Mouse (Mus musculus) T-helper 1 cell (primary cell): ENCODE results near the gene Gm26558.

Experiments
- in situ Hi-C: fragments of 300-600 bp; cut with MboI, MseI; formaldehyde crosslinking; loops from one replicate; pipeline ENCODE4 v1.15.1; 2025; ENCODE audit warnings: high pct_unique_total_duplicates

Gm26558 gene

GRCm38 (mm10) chr2:70661715-70662495 lies at the start of gene Gm26558:
TSS of gene Gm26558 (minus strand) at chr2:70662108.
- in situ Hi-C loops = no loop called here

GRCm38 (mm10) chr2:70710878-70711277 lies 49.0 kb upstream of the Gm26558 start:
- in situ Hi-C loops = no loop called here

DNA sequence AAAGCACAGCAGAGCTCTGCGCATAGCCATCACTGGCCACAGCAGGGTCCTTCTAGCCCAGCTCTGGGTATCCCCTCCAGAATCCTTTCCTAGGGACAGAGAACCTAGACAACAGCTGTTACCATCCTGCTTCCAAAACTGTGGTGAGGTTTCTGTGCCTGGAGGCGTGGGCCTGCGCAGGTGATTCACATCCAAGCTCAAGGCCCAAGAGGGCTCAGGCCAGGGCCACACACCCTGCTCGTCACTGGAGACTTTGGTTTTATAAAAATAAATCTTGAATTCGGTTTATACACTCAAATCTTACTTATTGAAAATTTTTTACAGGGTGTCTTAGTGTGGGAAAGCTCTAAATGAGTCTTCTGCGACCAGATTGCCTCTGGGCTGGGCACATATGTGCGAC lies 48.3 kb upstream of the Gm26558 start:
- in situ Hi-C loops = no loop called here

DNA sequence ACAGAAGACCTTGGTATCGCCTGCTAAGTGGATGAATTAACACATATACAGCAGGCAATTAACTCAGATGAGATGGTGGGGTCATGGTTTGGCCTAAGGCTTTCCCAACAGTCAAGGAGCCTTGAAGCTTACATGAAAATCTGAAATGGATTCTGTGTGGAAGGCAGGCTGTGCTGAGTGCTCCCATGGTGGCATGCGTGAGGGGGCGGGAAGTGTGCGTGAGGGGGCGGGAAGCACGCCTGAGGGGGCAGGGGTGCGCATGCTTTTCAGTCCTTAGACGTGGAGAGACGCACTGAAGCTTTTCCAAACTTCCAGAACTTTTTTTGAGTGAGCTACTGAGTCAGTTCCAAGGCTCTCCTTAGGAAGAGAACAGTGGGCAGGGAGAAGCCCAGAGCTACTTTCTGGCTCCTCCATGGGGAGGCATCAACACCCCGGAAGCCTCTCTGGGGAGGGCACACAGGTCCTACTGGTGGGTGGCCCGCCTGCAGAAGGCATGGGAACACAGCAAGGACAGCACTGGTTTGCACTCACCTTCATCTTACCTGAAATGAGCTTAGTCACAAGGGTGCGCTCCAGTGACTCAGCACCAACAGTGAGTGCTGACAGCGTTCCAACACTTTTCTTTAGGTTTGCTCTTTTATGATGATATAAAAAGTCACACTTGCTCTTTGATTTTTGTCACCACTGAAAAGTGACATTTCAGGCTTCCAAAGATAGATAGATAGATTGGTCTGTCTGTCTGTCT lies 47.2 kb upstream of the Gm26558 start:
- in situ Hi-C loops = no loop called here

DNA sequence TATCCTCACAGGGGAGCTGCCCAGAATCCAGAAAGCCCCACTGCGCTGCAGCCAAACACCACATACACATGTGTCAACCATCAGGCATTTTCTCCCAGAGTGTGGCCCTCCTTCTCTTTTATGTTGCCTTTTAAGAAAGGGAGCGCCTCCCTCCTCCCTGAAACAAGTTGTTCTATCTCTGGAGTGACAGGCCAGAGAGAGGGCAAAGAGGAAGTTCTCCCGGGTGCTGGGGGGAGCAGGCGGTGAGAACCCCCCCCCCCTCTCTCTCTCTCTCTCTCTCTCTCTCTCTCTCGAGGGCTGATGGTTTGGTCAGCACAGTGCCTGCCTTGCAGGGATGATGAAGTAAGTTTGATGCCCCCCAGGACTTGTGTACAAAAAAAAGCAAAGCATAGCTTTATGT lies 40.5 kb upstream of the Gm26558 start:
- in situ Hi-C loops = no loop called here

DNA sequence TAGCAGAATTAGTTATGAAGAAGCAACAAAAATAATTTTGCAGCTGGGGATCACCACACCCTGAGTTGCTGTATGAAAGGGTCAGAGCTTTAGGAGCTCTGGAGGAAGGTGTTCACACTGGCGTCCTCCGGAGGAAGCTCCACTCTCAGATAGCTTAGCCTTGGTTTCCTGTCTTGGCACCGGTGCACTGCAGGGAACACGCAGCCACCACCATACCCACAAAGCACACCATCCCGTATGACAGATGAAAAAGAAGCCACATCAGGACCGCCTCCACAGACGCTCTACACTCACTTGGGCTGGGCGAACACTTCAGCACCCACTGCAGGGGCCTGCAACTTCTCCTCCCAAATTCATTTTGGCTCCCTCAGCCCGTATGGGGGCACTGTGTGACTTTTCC lies 39.7 kb upstream of the Gm26558 start:
- in situ Hi-C loops = no loop called here

DNA sequence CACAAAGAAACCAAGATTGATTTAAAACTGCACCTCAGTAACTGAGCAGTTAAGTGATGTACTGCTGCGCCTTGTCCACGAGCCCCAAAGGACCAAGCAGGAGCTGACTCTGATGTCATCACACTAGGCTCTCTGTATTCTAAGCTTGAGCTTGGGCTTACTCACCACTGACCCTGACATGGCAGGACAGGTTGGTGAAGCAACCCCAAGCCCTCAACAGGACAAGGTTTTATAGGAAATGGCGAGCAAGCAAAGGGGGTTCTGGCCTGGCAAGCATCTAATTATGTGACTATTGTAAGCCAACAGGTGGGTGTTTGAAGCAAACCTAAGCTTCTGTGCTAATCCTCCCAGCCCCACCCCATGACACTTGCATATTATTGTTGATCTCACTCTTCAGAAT lies 38.9 kb upstream of the Gm26558 start:
- in situ Hi-C loops = no loop called here

DNA sequence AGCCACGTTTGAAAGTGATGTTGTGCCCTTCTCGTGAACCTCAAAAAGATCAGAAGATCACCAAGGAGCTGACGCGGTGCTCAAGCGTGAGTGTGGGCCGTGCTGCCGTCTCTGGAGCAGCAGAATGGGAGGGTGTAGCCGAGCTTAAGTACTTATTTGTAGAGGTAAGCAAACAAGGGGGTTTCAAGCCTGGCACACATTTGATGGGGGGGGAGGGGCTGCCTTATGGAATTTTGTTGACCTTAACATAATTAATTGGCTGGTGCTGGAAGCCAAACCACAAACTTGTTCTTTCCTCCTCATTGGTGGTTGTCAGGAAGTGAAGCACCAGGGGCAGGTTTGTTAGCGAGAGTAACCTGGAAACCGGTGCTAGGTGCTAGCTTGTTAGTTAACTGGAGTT lies 33.8 kb upstream of the Gm26558 start:
- in situ Hi-C loops = no loop called here

GRCm38 (mm10) chr2:70690195-70690594 lies 28.3 kb upstream of the Gm26558 start:
- in situ Hi-C loops = no loop called here

GRCm38 (mm10) chr2:70688454-70689078 lies 26.7 kb upstream of the Gm26558 start:
- in situ Hi-C loops = no loop called here

- in situ Hi-C loops = no loop called here
Observed at GRCm38 (mm10) chr2:70682324-70682723, 20.4 kb upstream of the Gm26558 start.

DNA sequence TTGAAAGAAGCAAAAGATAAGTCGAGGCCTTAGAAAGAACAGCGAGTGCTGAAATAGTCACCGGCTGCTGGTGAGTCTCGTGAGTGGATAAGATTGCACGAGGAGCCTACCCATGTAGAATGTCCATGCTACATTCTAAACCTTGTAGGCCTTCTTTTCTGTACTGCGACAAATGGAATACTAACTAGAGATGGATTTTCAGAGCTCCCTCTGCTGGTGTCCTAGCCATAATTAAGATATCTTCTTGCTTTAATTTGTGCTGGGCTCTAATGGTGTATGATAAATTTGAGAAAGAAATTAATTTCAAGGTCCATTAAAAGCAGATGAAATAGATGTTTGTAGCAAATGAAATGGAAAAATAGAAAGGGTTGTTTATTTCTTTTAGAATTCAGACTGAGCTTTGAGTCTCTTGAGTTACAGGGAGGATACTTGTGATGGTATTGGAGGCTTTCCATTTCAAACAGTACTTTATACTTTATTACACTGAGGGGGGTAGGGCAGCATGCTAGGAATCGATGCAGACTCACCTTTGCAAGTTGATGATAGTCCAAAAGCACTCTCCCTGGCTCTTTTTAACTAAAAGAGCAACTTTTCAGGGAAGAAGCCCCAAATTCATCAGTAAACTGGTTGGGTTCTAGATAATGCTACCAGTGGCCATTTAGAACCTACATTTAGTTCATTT lies 11.7 kb upstream of the Gm26558 start:
- in situ Hi-C loops = no loop called here

DNA sequence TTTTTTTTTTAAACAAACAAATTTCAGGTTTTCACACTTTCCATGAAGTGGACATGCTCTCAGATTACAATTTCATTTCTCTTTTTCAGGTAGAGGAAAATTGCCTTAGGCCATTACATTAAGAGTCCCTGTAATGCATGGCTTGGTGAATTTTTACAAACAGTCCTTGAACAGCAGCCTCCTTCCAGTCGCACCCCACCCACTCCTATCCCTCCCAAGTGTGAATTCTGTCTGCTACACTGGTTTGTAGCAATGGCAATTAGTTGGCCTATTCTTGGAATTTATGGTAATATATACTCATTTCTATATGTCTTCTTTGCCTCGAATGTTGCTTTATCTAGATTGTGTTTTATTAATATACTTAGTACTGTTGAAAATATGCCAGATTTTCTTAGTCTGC lies 10.6 kb upstream of the Gm26558 start:
- in situ Hi-C loops = no loop called here

DNA sequence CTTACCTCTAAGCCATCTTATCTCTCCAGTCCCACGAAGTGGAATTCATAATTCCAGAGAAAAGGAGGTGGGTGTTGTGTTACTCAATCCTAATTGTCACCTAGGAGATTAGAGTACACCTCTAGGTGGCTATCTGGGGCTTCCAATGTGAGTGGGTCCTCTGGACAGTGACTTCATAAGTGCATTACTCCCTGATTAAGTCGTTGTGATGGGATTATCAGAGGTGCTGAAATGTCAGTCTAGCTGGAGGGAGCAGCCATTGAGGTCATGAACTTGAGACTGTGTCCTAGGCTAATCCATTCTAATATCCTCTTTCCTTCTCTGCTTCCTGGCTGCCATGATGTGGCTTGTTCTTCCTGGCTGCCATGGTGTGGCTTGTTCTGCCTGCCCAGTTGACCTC lies 8.0 kb upstream of the Gm26558 start:
- in situ Hi-C loops = no loop called here

GRCm38 (mm10) chr2:70669241-70669640 lies 7.3 kb upstream of the Gm26558 start:
- in situ Hi-C loops = no loop called here

GRCm38 (mm10) chr2:70667016-70667415 lies 5.1 kb upstream of the Gm26558 start:
- in situ Hi-C loops = no loop called here

GRCm38 (mm10) chr2:70663764-70664163 lies 1.9 kb upstream of the Gm26558 start:
- in situ Hi-C loops = no loop called here

GRCm38 (mm10) chr2:70660887-70661714 lies 807 bp downstream of the Gm26558 start, which contains the start of gene Gorasp2:
TSS of gene Gorasp2 (plus strand) at chr2:70661576.
- in situ Hi-C loops = no loop called here

- in situ Hi-C loops = no loop called here
Observed at GRCm38 (mm10) chr2:70657083-70657482, 4.8 kb downstream of the Gm26558 start.

DNA sequence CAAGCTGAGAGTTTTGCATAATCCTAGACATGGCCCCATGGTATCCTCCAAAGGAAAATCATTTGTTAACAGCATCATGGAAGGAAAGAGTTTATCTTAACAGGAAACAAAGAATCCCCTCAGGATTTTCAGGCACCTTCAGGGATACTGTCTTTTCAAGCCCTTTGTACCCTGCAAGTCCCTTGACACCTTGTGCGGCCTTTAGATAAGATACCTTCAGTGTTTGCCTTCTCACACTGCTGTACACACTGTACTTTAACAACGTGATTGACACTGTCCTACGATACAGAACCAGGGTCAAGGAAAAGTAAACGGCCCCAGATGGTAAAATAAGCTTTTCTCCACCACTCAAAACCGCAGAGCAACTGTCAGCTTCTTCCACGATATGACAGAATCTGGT lies 10.1 kb downstream of the Gm26558 start:
- in situ Hi-C loops = no loop called here

- in situ Hi-C loops = no loop called here
Observed at GRCm38 (mm10) chr2:70649471-70649870, 12.4 kb downstream of the Gm26558 start.
